Mouse (Mus musculus): ENCODE measurements around the gene Ing2.

The Ing2 gene

DNA sequence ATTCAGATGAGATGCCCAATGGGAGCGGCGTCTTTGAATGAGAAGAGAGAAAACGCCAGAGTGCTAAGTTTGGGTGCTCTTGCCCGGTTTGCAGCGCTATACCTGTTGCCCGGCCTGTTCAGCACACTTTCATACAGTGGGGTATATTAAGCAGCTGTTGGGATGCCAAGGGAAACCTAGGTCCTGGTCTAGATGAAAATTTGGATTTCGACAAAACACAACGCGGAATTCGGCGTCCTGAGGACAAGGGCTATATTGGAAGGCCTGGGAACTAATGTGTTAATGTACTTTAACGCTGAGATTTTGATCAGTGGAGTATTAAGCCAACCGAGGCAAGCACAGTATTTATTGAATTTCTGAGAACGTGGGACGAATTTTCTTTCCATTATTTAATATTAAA, 868 bp upstream of the Ing2 start:
- DNase-seq (ENCODE audit: inconsistent age in 2 of 2, low spot score in 1 of 2) = peak in 1 of 2 experiments; percentile 57

DNA sequence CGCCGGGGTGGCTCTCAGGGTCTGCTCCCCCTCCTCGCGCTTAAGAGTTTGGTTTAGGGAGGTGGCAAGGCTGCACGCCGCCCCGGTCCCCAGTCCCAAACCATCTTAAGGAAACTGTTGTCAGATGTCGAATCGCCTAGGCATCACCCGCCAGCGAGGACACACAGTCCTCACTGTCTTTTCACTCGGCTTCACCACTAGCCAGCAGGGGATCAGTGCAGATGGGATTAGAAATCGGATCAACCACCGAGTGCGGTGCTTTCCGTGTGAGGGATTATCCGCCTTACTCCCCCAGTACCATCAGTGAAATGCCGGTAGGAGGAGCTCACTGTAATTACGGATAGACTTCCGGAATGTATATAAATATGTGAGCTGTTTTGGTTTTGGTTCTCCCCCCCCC, 430 bp upstream of the Ing2 start:
- no peak for DNase-seq (ENCODE audit: inconsistent age in 2 of 2, low spot score in 1 of 2)

- DNase-seq (ENCODE audit: inconsistent age in 2 of 2, low spot score in 1 of 2) = no peak
These were observed 1.1 kb downstream of the Ing2 start for GRCm38 (mm10) chr8:47674140-47674776.

DNA sequence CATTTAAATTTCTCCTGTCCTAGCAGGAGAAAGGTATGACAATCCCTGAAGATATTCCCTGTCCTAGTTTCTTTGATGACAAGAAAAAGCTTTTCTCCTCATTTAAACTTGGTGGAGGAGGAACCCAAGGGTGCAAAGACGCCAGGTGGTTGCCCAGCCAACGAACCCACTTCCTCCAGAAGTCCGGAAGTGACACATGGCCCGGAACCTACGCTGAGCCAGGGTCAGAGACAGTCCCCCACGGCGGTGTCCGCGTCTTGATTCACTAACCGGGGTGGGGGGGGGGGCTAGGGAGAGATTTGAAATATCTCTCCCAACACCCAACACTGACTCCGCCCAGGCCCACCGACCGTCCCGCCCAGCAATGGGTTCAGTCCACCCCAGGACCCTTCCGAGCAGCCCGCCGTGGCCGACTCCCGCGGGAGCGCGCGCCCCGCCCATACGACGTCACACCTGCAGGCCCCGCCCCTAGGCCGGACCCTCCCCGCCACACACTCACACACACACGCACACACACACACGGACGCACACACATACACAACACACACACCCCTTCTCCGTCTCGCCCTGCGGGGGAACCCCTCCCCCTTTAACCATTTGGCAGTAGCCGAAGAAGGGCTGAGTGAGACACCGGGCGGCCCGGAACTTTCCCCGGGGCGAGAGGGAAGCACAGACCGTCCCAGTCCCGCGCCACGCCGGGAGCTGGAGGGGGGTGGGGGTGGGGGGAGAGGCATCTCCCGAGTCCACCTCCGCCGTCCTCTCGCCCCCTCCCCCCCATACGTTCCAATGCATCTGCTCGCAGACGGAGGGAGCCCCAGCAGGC, 1.8 kb downstream of the Ing2 start:
- peak; percentile 92 to 97 for DNase-seq (ENCODE audit: inconsistent age in 2 of 2, low spot score in 1 of 2)

DNA sequence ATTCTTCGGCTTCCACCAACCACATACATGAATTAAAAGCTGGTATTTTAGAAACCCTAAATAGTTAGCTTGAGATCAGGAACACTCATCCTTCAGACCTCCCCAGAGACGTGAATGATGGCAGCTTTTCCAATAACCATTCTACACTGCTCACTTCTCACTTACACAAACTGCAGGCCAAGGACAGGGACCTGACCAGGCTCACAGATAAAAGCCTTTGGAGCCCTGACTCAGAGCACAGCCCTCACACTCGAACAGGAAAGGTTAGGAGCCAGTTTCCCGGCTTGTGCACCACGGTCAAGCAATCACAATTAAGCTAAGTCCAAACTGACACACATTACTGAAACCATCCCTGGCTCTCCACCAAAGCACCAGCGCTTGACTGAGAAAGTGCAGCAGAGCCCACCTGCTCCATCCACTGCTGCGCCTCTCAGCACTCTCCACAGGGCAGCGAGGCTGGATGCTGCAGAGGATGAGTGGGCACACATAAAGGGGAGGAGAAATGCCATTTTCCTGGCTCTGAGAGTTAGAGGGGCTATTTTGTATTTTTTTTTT, 11.0 kb downstream of the Ing2 start:
- DNase-seq (ENCODE audit: inconsistent age in 2 of 2, low spot score in 1 of 2) = peak; percentile 55 to 83

DNA sequence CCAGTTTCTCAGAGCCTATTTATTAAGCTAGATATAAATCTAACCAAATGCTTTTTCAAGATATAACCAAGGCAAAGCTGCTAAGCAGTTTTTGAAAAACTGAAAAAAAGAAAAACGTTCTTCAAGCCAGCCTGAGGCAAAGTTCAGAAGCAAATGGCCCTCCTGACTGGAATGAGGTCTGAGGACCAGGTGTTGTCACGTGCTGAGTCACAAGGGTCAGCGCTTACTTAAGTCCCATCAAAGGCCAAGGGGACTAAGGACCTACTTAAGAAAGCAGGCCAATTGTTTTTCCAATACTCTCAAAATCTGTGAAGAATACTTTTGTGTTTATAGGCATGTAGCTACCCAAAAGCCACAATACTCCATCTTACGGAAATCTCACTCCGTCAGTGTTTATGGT, 12.2 kb downstream of the Ing2 start:
- DNase-seq (ENCODE audit: inconsistent age in 2 of 2, low spot score in 1 of 2) = no peak

- DNase-seq (ENCODE audit: inconsistent age in 2 of 2, low spot score in 1 of 2) = no peak
These were observed 12.6 kb downstream of the Ing2 start for GRCm38 (mm10) chr8:47662716-47663115.

GRCm38 (mm10) chr8:47660394-47660793, 15.0 kb downstream of the Ing2 start:
- no peak for DNase-seq (ENCODE audit: inconsistent age in 2 of 2, low spot score in 1 of 2)

- no peak for DNase-seq (ENCODE audit: inconsistent age in 2 of 2, low spot score in 1 of 2)
These were observed 15.9 kb downstream of the Ing2 start for GRCm38 (mm10) chr8:47659463-47659862.

- no peak for DNase-seq (ENCODE audit: inconsistent age in 2 of 2, low spot score in 1 of 2)
These were observed 20.9 kb downstream of the Ing2 start for GRCm38 (mm10) chr8:47654406-47654805.

DNA sequence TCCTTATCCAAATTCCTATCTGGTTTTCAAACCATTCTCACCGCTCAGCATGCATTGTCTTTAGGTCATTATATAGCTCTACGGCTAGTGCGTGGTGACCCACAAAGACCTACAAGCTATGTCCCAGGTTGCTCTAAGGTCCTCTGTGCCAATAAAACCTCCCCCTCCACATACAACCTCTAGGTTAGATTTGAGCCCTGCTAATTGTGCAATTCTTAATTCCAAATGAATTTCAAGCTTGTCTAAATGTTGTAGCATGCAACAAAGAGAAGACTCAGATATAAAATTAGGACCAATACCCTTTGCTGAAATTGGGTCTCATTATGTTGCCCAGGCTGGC, 22.6 kb downstream of the Ing2 start:
- DNase-seq (ENCODE audit: inconsistent age in 2 of 2, low spot score in 1 of 2) = no peak

GRCm38 (mm10) chr8:47651913-47652736, 23.2 kb downstream of the Ing2 start:
- no peak for DNase-seq (ENCODE audit: inconsistent age in 2 of 2, low spot score in 1 of 2)

DNA sequence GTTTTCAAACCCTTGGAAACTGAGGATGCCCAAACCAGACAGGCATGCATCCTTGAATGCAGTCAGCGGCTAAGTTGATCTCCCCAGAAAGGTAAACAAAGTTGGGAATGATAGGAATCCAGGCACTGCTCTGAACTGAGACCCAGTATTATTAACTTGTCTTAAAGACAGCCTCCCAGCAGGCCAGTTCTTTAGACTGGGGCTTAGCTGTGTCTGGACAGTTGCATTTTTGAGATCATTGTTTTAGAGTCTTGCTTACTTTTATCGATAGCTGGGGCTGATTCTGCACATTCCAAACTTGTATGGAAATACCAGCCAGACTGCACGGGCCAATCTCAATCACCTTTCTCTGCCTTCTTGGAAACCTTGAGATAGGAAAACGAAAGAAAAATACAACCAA, 24.5 kb downstream of the Ing2 start:
- no peak for DNase-seq (ENCODE audit: inconsistent age in 2 of 2, low spot score in 1 of 2)

- no peak for DNase-seq (ENCODE audit: inconsistent age in 2 of 2, low spot score in 1 of 2)
These were observed 25.8 kb downstream of the Ing2 start for GRCm38 (mm10) chr8:47649551-47649950.

DNA sequence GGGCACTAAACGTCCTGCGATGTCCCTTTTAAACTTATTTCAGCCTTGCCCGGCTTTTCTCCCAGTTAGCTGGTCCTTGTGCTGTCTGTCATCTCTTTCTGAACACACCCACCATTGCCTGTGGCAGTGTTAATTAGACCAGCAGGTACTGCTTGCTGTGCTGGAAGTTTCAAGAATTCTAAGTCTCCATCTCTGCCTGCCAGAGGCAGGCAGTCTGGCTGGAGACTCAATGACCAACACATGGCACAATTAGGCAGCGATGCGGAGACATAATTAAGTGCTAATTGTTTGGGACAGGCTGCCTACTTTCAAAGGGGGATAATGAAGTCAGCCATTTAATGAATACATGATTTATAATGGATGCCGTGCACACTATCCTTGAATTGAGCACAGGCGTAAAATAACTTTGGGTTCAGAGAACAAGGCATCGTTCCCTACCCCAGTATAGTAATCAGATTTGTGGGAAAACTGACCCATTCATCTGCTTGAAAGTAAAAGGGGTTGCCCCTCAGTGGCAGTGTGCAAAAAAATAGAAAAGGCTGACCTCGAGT, 32.8 kb downstream of the Ing2 start:
- DNase-seq (ENCODE audit: inconsistent age in 2 of 2, low spot score in 1 of 2) = no peak

GRCm38 (mm10) chr8:47637152-47637551, 38.2 kb downstream of the Ing2 start:
- no peak for DNase-seq (ENCODE audit: inconsistent age in 2 of 2, low spot score in 1 of 2)

DNA sequence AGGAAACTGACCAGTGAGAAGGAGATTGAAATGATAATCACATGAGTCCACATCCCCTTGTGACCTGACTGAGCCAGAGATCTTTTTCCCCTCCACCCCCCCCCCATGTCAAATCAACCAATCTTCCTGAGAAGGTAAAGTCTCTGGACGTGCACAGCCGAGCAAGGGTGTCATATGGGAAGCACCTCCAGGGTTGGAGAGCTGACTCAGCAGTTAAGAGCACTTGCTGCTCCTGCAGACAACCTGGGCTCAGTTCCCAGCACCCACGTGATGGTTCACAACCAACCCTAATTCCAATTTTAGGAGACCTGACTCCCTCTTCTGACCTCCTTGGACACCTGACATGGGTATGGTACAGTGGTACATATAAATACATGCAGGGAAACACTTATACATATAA, 39.3 kb downstream of the Ing2 start:
- DNase-seq (ENCODE audit: inconsistent age in 2 of 2, low spot score in 1 of 2) = no peak

DNA sequence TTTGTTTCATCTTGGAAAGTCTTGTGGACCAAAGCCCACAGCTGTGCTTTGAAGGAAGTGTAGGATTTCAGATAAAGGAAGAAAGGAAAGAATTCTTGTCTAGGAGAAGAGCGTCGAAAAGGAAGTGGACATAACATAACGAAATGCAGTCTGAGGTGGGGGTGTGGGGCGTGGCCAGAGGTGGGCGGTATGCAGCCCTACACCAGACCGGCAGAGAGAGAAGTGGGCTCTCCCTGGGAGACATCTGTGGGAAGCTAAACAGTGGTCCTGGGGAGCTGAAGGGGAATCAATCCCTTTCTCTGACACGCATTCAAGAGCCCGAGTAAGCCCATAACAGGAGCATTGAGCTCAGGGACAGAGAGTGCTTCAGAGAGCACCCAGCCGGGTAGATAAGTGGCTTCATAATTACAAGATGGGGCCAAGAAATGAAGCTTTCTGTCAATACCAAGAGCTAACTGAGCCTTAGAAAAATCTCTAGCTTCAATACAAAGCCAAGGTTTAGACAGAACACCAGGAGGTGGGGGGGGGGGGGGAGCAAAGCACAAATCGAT, 40.5 kb downstream of the Ing2 start:
- no peak for DNase-seq (ENCODE audit: inconsistent age in 2 of 2, low spot score in 1 of 2)

DNA sequence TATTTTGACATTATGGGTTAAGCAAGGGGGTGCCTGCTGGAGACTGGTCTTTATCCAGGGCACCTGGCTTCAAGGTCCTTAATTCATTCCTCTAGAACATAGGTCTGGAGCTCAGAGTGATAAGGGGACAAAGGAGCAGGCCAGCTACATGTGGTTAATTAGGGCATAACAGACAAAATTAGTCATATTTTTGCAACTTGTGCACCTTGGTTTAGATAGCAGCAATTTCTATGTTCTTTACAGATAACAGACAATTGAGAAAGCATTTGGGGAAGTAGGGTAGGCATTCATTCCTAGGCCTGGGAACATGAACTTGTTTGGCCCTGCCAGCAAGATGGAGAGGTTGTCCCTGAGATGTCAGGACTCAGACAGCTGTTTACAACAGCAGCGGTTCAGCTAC, 54.2 kb downstream of the Ing2 start:
- peak in 1 of 2 experiments; percentile 61 for DNase-seq (ENCODE audit: inconsistent age in 2 of 2, low spot score in 1 of 2)

Data from adrenal gland, adult (tissue).